Mouse (Mus musculus) layer of hippocampus, adult 9-10 months (tissue): ENCODE results near the gene Oit3.
"Not testable (repeated sequence)": the region's sequence is repeated elsewhere in the genome, so short reads cannot be mapped to it uniquely, and the experiment has no call there.

Experiments used
- DNase-seq: peaks from one replicate; pipeline ENCODE4 v3.0.0; 2022; ENCODE audit warnings: low spot score

The Oit3 gene

GRCm38 (mm10) chr10:59429448-59430135 is 12.0 kb downstream of the Oit3 start:
- no peak for DNase-seq

GRCm38 (mm10) chr10:59426371-59426770 is 15.2 kb downstream of the Oit3 start:
- DNase-seq = no peak

DNA sequence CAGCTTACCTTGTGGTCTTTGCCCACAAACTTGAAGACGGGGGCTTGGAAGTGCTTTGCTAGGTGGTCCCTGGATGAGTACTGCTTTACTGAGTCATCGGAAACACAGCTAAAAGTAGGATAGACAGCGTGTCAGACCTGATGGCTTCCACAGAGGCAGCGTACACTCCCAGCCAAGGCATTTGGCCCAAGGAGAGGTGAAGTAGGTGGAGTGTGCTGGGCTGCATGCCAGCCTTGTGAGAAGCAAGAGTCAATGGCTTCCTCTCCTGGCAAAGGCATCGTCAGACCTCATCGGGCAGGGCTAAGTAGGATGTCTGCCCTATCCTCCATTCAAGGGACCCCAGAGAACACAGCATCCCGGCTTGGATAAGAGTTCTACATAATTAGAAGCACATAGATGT is 16.2 kb downstream of the Oit3 start:
- DNase-seq = no peak

DNA sequence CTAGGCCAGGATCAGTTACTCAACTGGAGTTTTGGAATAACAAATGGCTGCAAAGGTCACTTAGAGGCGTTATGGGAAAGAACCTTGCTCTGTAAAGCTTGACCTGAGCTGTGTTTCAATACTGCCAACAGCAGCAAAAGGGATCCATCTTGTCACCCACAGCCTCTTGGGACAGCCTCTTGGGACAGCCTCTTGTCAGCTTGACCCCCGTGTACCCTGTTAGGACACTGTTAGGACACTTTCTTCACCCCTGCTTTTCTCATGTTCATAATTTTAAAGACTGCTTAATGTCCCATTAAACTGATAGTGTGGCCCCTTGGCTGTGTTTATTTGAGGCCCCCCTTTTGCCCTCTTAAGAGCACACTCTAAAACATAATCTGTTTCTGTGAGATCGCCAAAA is 17.1 kb downstream of the Oit3 start:
- no peak for DNase-seq

DNA sequence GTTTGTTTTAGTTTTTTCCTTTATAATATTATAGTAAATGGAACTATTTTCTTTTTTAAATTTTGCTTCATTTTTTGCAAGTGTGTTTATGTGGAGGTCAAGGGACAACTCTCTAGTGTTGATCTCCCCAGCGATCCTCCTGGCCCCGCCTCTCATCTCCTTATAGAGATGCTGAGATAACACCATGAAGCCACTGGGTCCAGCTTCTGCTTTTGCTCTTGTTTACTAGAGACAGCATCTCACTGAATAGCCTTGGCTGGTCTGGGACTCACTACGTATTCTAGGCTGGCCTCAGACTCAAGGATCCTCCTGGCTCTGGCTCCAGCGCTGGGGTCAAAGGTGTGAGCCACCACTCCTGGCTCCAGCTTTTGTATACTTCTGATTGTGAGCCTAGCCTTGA is 22.1 kb downstream of the Oit3 start:
- no peak for DNase-seq

- no peak for DNase-seq
These were observed 25.0 kb downstream of the Oit3 start for GRCm38 (mm10) chr10:59416623-59417022.

- DNase-seq = no peak
These were observed 27.9 kb downstream of the Oit3 start for GRCm38 (mm10) chr10:59413711-59414110.

GRCm38 (mm10) chr10:59410264-59410663 is 31.3 kb downstream of the Oit3 start:
- no peak for DNase-seq

DNA sequence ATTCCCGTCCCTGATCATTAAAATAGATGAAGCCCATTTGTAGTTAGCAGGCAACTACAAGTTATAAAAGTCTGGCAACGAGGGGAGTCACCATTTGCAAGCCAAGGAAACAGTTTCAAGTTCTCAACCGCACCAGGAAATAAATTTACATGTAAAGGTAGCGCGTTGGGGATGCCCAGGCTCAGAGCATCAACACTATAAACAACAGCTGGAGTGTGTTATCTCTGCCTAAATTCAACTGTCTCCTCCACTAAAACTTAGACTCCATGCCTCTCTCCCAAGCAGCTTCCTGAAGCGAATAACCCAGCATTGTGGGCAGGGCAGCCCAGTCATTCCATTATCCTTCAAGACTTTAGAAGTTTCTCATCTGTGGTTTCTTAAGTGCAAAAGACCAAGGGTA is 33.1 kb downstream of the Oit3 start:
- DNase-seq = no peak

- DNase-seq = no peak
These were observed 37.8 kb downstream of the Oit3 start for GRCm38 (mm10) chr10:59403793-59404149.

- no peak for DNase-seq
These were observed 38.4 kb downstream of the Oit3 start, which contains the start of gene Pla2g12b for GRCm38 (mm10) chr10:59402899-59403792. TSS of gene Pla2g12b (plus strand) at chr10:59403660.

DNA sequence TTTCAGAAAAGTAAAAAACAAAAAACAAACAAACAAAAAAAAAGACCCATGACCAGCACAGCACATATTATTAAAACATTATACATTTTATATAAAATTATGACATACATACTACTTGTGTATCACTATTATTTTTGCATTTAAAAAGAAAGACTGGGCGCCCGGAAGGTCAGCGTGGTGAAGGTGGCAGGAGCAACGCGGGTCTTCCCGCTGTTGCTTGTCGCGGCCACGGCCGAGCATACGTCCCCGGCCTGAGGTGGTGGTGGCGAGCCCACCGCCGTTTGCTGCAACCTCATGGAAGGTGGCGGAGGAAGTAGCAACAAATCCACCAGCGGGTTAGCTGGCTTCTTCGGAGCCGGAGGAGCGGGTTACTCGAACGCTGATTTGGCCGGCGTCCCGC is 46.1 kb downstream of the Oit3 start, which contains the start of gene Gm10273:
Gene Gm10273 (plus strand): TSS at position 172 of the 400 bp plus-strand sequence.
- not testable (repeated sequence) for DNase-seq

- DNase-seq = no peak
These were observed 49.7 kb downstream of the Oit3 start for GRCm38 (mm10) chr10:59391907-59392306.

- no peak for DNase-seq
These were observed 51.9 kb downstream of the Oit3 start for GRCm38 (mm10) chr10:59389652-59390051.

DNA sequence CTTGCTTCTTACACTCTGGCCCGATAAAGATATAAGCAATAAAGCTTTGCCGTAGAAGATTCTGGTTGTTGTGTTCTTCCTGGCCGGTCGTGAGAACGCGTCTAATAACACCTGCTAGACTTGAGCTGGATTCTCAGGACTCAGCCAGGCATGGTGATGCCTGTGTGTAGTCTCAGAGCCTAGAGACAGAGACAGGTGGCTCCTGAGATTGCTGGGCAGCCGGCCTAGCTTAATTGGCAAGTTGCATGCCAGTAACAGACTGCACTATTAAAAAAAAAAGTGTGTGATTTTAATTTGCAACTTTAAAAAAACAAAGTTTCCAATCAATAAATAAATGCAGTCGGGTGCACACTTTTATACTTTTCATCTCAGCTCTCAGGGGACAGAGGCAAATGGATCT is 54.6 kb downstream of the Oit3 start:
- DNase-seq = peak; percentile 41

GRCm38 (mm10) chr10:59381563-59381962 is 60.0 kb downstream of the Oit3 start:
- DNase-seq = not testable (repeated sequence)

DNA sequence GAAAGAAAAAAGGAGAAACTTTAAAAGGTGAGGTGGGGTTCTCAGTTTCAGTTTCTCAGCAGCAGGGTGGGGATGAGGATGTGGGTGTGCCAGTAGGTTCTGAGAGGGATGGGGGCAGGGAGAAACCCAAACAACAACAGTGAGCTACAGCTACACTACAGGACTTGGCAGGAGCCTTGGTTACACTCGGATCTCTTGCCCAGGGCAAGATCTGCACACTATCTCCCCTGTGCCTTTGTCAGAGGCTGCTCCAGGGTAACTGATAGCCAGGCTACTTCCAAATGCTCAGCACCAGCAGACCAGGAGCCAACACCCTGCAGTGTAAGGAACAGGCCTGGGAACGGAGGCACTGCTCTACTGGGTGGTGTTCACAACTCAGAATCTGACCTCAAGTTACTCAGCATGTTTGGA is 61.2 kb downstream of the Oit3 start:
- DNase-seq = no peak

DNA sequence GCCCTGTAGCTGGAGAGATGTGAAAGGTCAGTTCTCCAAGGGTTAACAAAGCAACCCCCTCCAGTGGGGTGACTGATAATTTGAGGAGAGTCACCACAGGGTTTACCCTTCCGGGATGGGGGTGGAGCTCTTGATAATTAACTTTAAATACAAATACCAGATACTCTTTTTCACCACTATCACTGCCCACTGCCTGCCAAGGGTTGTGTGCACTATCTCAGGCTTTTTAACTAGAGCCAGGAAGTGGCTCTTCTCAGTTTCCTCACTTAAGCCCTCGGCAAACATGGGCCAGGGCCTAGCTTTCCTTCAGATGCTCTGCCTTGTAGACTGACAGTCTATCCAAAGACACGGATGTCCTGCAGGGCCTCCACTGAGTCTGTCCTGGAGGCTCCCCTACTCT is 61.7 kb downstream of the Oit3 start:
- no peak for DNase-seq

- DNase-seq = no peak
These were observed 62.9 kb downstream of the Oit3 start for GRCm38 (mm10) chr10:59378728-59379127.

- DNase-seq = no peak
These were observed 63.7 kb downstream of the Oit3 start for GRCm38 (mm10) chr10:59377906-59378305.
